Mouse (Mus musculus) neutrophil, adult 59 days (primary cell): ENCODE measurements around the gene Olfr716. TPM values are rescaled to one million over a fixed set of nuclear protein-coding genes. Genes with fewer than 3 reads are reported as not detected.

Experiments
- total RNA-seq, 2 experiments: library from RNA; stranded (reverse); gene quantifications; 1 replicate in 1 of 2; 2 replicates in 1 of 2; pipeline ENCODE4 v1.2.4; 2023

Olfr716 gene
- total RNA-seq = not detected

DNA sequence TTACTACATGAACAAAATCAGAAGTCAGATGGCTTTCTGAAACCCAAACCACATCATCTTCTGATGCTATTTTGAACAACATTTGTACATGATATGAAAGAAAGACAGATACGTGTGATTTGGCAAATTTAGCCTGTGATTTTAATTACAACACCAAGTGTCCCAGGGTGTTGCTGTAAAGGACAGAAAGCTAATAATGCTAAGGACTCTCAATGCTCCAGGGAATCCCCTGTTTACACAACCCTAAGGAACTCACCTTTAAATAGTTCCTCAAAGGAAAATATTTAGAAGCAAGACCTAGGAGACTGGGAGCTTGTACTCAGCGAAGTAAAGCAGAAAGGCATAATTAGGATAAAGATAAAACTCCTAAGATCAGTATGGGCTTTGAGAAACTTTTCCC is at the start of gene Olfr716:
Gene Olfr716 (plus strand): TSS at position 301 of the 400 bp plus-strand sequence.

DNA sequence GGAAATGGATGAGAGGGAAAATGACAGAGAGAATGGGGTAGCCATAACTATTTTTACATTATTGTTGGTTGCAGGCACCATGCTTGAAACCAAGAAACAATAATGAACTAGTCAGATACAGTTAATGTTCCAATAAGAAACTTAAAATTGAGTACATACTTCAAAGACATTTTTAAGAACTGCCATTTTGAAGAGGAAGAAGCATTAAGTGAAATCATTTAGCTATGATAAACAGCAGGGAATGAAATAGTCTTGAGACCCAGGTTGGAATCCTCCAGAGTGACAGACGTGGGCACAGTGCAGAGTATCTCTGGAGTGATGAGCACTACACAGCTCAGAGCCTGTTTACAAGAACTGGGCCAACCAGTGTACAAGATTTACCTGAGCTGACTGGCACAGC is 45.2 kb upstream of the Olfr716 start, which contains the start of gene Olfr17:
Gene Olfr17 (plus strand): TSS at position 301 of the 400 bp plus-strand sequence.

DNA sequence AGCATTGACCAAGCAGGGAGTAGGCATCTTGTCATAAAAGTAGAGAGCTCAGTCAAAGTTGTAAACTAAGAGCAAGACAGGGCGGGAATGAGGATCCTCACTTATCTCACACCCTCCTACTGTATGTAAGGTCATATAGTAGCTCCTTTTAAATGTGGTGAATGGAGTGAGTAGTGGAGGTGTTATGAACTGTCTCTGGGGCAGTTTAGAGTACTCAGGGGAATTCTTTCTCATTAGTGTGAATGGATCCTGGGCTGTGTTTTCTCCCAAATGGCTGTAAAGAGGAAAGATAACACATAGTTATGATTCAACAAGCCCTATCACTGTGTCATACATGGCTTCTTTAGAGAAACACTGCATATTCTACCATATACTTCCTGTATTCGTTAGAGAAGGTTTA is 27.9 kb upstream of the Olfr716 start, which contains the start of gene Olfr715b:
Gene Olfr715b (minus strand): TSS at position 101 of the 400 bp plus-strand sequence.

GRCm38 (mm10) chr7:107130983-107131382 is 7.1 kb upstream of the Olfr716 start, which contains the start of gene Olfr715:
Olfr715 (minus strand) TSS chr7:107131083.

GRCm38 (mm10) chr7:107166690-107167089 is 28.6 kb downstream of the Olfr716 start, which contains the start of gene Nlrp14:
Nlrp14 (plus strand) TSS chr7:107166990.

Other genes with a start within 250 kb of the Olfr716 start
- gene Olfr707, start 237.1 kb upstream of the Olfr716 start, total RNA-seq = not detected
- not detected for gene Olfr1532-ps1, start 230.3 kb upstream of the Olfr716 start, total RNA-seq
- gene Olfr709-ps1, start 206.1 kb upstream of the Olfr716 start, total RNA-seq = under 1 TPM; 0.07 to 0.22 TPM
- not detected for gene Olfr710, start 190.0 kb upstream of the Olfr716 start, total RNA-seq
- not detected for gene Olfr6, start 174.4 kb upstream of the Olfr716 start, total RNA-seq
- not detected for gene Olfr711, start 162.9 kb upstream of the Olfr716 start, total RNA-seq
- gene Olfr2, start 132.3 kb upstream of the Olfr716 start, total RNA-seq = not detected
- not detected for gene Olfr713, start 107.2 kb upstream of the Olfr716 start, total RNA-seq
- gene Olfr714, start 67.3 kb upstream of the Olfr716 start, total RNA-seq = not detected
- not detected for gene Olfr17, start 45.1 kb upstream of the Olfr716 start, total RNA-seq
- not detected for gene Olfr715b, start 28.0 kb upstream of the Olfr716 start, total RNA-seq
- gene Olfr715, start 7.2 kb upstream of the Olfr716 start, total RNA-seq = not detected
- not detected for gene Nlrp14, start 28.7 kb downstream of the Olfr716 start, total RNA-seq
- gene Rbmxl2, start 71.1 kb downstream of the Olfr716 start, total RNA-seq = not detected
- not detected for gene Syt9, start 232.4 kb downstream of the Olfr716 start, total RNA-seq